ENCODE assay signal across 8 mouse cellular contexts in genomic region chr14:105176381-105177168, GRCm38 (mm10). TPM values are rescaled to one million over a fixed set of nuclear protein-coding genes. Genes with fewer than 3 reads are reported as not detected.
DNase-seq lines count a peak whose midpoint lies in the region; ATAC-seq and TF ChIP-seq lines count a peak whose summit lies in the region.

No protein-coding gene starts in this region.

- H3K4me3 ChIP-seq in testis, adult 2 months (ENCODE audit: control insufficient read depth, low read depth, low read length) = peak overlapping the region; percentile 95
- peak overlapping the region; percentile 100 for H3K4me3 ChIP-seq in forebrain, postnatal 0 days (ENCODE audit: low read depth, low read length)
- H3K4me3 ChIP-seq in liver, embryonic 13.5 days (replicated peaks) = peak overlapping the region; percentile 87

- H3K27ac ChIP-seq in testis, adult 2 months (ENCODE audit: control insufficient read depth, insufficient read depth, low read depth, low read length) = peak overlapping the region; percentile 98
- H3K27ac ChIP-seq in forebrain, postnatal 0 days (ENCODE audit: low read depth, low read length) = peak overlapping the region; percentile 97
- H3K27ac ChIP-seq in liver, embryonic 13.5 days = peak overlapping the region; percentile 89

- no peak for DNase-seq in testis, postnatal 14 days (ENCODE audit: low spot score)
- DNase-seq in c-Kit-negative CD71-positive TER-119-positive erythroid progenitor cells, embryonic 14.5 days (ENCODE audit: low read depth, low spot score) = peak; percentile 21
- DNase-seq in forebrain, postnatal 0 days = peak; percentile 36
- peak; percentile 68 for DNase-seq in kidney, adult 18-20 months
- peak; percentile 37 for DNase-seq in liver, embryonic 13.5 days
- peak; percentile 64 for DNase-seq in naive thymus-derived CD4-positive, alpha-beta T cell, adult 2 months (ENCODE audit: low read depth)
- no peak for DNase-seq in Muller cell, postnatal 12 days (ENCODE audit: inconsistent ontology term)

- H3K9ac ChIP-seq in forebrain, postnatal 0 days = peak overlapping the region; percentile 98
- peak overlapping the region; percentile 95 for H3K9ac ChIP-seq in liver, embryonic 13.5 days

- H3K27me3 ChIP-seq in testis, adult 2 months (ENCODE audit: control insufficient read depth, insufficient read depth, low read length) = no peaks in the 10 kb centered on the region
- H3K27me3 ChIP-seq in forebrain, postnatal 0 days (ENCODE audit: insufficient read depth, low read length) = no peaks in the 10 kb centered on the region
- no peaks in the 10 kb centered on the region for H3K27me3 ChIP-seq in liver, embryonic 13.5 days

- WGBS in forebrain, postnatal 0 days = 4% methylated on average over 61 of the region's 74 CpGs
- WGBS in liver, embryonic 13.5 days (ENCODE audit: insufficient replicate concordance) = under 1% methylated on average over 74 of the region's 74 CpGs

- no peaks in the 10 kb centered on the region for H3K36me3 ChIP-seq in testis, adult 2 months (ENCODE audit: control insufficient read depth, insufficient read depth, low read length)
- no peaks in the 10 kb centered on the region for H3K36me3 ChIP-seq in forebrain, postnatal 0 days (ENCODE audit: insufficient read depth)
- no peaks in the 10 kb centered on the region for H3K36me3 ChIP-seq in liver, embryonic 13.5 days

- ATAC-seq in forebrain, postnatal 0 days = peak; percentile 77
- ATAC-seq in liver, embryonic 13.5 days (ENCODE audit: low read depth) = peak; percentile 68

- peaks cover 9% of the 10 kb centered on the region for H3K4me1 ChIP-seq in testis, adult 2 months (ENCODE audit: control insufficient read depth, insufficient read depth, low read length)
- peaks cover 17% of the 10 kb centered on the region for H3K4me1 ChIP-seq in forebrain, postnatal 0 days (ENCODE audit: insufficient read depth)
- H3K4me1 ChIP-seq in liver, embryonic 13.5 days (replicated peaks) = peaks cover 36% of the 10 kb centered on the region

- no peak for TF ChIP-seq POLR2A in testis, adult 2 months (IDR thresholded peaks at IDR 0.05; ENCODE audit: control insufficient read depth, low read depth, low read length)

- no peak for TF ChIP-seq CTCF in testis, adult 2 months (IDR thresholded peaks at IDR 0.05; ENCODE audit: control insufficient read depth, insufficient read depth, insufficient replicate concordance, low read depth, low read length)
- TF ChIP-seq CTCF in forebrain, postnatal 0 days (IDR thresholded peaks at IDR 0.05; ENCODE audit: low read depth) = no peak

- no peaks in the 10 kb centered on the region for H3K9me3 ChIP-seq in forebrain, postnatal 0 days (ENCODE audit: low read length)
- H3K9me3 ChIP-seq in liver, embryonic 13.5 days (replicated peaks) = no peaks in the 10 kb centered on the region

- H3K4me2 ChIP-seq in forebrain, postnatal 0 days (ENCODE audit: low read depth) = peak overlapping the region; percentile 57
- peak overlapping the region; percentile 83 for H3K4me2 ChIP-seq in liver, embryonic 13.5 days

RNA-seq across cellular contexts. Expression of gene Rbm26, which starts 0.6 kb away (rescaled TPM):
- polyA plus RNA-seq in testis, adult 2 months (2012; rRNA removed) = 16.3 and 20.9 TPM in 2 replicates
- 44.9 and 65.0 TPM in 2 replicates for total RNA-seq in forebrain, postnatal 0 days (2014; rRNA removed)
- 15.9 and 24.3 TPM in 2 replicates for polyA plus RNA-seq in forebrain, postnatal 0 days (2015; fragmentation: Nextera tagmentation; extraction: Ambion mirVana)
- polyA plus RNA-seq in liver, embryonic 13.5 days (2015; fragmentation: Nextera tagmentation; extraction: Ambion mirVana) = 11.1 and 11.7 TPM in 2 replicates

Comparison
In these comparisons a context has a peak if more than half of its experiments do, and no peak if none do; other contexts are left out.
1. DNase-seq: peak in c-Kit-negative CD71-positive TER-119-positive erythroid progenitor cells, embryonic 14.5 days (single experiment), forebrain, postnatal 0 days (single experiment), kidney, adult 18-20 months (single experiment), liver, embryonic 13.5 days (single experiment) and naive thymus-derived CD4-positive, alpha-beta T cell, adult 2 months (single experiment); none in testis, postnatal 14 days (single experiment) and Muller cell, postnatal 12 days (single experiment).
2. Peak in every context shown above with its lines, with median percentiles within 50 percentile points of each other: H3K27ac ChIP-seq and H3K4me3 ChIP-seq.